Mouse (Mus musculus) liver, adult 2 months (tissue): ENCODE measurements around the gene Usp32.

Source experiments
- CTCF ChIP-seq: fragments of 200-500 bp; IDR thresholded peaks from 2 replicates; pipeline ENCODE4 v1.5.1; 2011; ENCODE audit warnings: low read depth, low read length, control low read depth
- POLR2A ChIP-seq: fragments of 200-500 bp; IDR thresholded peaks from 2 replicates; pipeline ENCODE4 v1.6.1; 2011; ENCODE audit warnings: low read length, control low read depth; ENCODE audit not compliant: insufficient read depth; ENCODE audit errors: extremely low read depth

DNA sequence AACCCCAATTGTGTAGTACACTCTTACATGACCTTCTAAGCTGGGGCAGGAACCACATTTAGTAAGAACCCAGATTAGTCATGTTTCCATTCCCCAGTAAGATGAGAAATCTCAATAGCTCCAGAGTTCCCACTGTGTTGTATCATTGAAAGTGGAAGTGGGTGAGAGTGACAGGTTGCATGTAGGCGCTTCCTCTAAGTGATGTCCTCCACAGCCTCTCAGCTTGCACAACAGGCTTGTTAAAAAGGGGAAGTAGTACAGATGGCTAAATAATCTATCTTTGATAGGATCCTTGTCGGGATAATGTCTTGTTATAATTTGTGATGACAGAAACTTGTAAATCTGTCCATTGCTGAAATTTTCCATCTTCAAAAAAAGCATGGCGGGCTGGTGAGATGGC is 136.4 kb downstream of the Usp32 start:
- TF ChIP-seq CTCF (no peak), POLR2A (no peak)
